Comparison of ENCODE assay signal across 9 mouse cellular contexts in genomic region chr13:20147736-20148135, GRCm38 (mm10). TPM values are rescaled to one million over a fixed set of nuclear protein-coding genes. Genes with fewer than 3 reads are reported as not detected.
DNase-seq lines count a peak whose midpoint lies in the region; ATAC-seq lines count a peak whose summit lies in the region.
"Had no signal": no experiment of that assay in that cellular context is flagged by ENCODE, and none has a peak within 500 bp of the region (broad histone marks: within the 10 kb centered on the region; RNA-seq: fewer than 3 reads in every experiment).

No protein-coding gene starts in this region.

- H3K27me3 ChIP-seq in heart, embryonic 15.5 days = no peaks in the 10 kb centered on the region

- WGBS in heart, embryonic 15.5 days = 68% methylated on average over 4 of the region's 4 CpGs

- no peak overlapping the region for H3K4me3 ChIP-seq in heart, embryonic 15.5 days

- no peak for DNase-seq in heart, postnatal 36 days
- peak; percentile 9 for DNase-seq in T-cell, adult 2 months (ENCODE audit: low spot score)
- peak; percentile 9 to 20 for DNase-seq in kidney, postnatal 4 days
- peak; percentile 69 for DNase-seq in lung, postnatal 10 days
- no peak for DNase-seq in thymus, postnatal 10 days (ENCODE audit: low spot score in 2 of 2)
- no peak for DNase-seq in thymus, postnatal 14 days
- DNase-seq in ovary, postnatal 10 days (ENCODE audit: low spot score) = no peak
- DNase-seq: cerebellum, adult 9-10 months had no signal

- H3K9ac ChIP-seq in heart, embryonic 15.5 days = no peak overlapping the region

- no peaks in the 10 kb centered on the region for H3K9me3 ChIP-seq in heart, embryonic 15.5 days (replicated peaks)

- no peak overlapping the region for H3K27ac ChIP-seq in heart, embryonic 15.5 days

- H3K4me1 ChIP-seq in heart, embryonic 15.5 days (replicated peaks) = 0 out of 2 replicates have a peak, but pooled peaks cover 5% of the 10 kb centered on the region

- H3K4me2 ChIP-seq in heart, embryonic 15.5 days = no peak overlapping the region

- peak; percentile 54 for ATAC-seq in heart, embryonic 15.5 days (replicated peaks; ENCODE audit: insufficient number of reproducible peaks, insufficient read depth, low FRiP score, low read depth)

- H3K36me3 ChIP-seq in heart, embryonic 15.5 days = no peaks in the 10 kb centered on the region

- intact Hi-C loops in heart, postnatal 36 days (cut with DNase I) = no loop called here

RNA-seq across cellular contexts. Expression of gene Elmo1, which starts 57.3 kb away (rescaled TPM):
- 10.1 and 17.6 TPM in 2 replicates for polyA plus RNA-seq in heart, embryonic 15.5 days (2015; fragmentation: Nextera tagmentation; extraction: Ambion mirVana)
- total RNA-seq in heart, postnatal 36 days (2021) = 10 to 100 TPM in 1 of 2 experiments, 1 to 10 TPM in 1; 8.5 to 11.2 TPM

Comparison
In these comparisons a context has a peak if more than half of its experiments do, and no peak if none do; other contexts are left out.
1. DNase-seq: peak in T-cell, adult 2 months (single experiment), kidney, postnatal 4 days (2 of 2) and lung, postnatal 10 days (single experiment); none in heart, postnatal 36 days (0 of 2), thymus, postnatal 10 days (0 of 2), thymus, postnatal 14 days (single experiment) and ovary, postnatal 10 days (single experiment).